Mouse (Mus musculus) spleen, postnatal 36 days (tissue): Measurements from ENCODE around the gene Cox6b1.
A peak's percentile ranks its signal among the peaks of the same experiment; 100 is the strongest.

Experiments used
- DNase-seq, 2 experiments: peaks; one replicate each; pipeline ENCODE4 v3.0.0; 2022; ENCODE audit warnings: low spot score in 2 of 2, mixed read lengths in 1 of 2

Gene Cox6b1

GRCm38 (mm10) chr7:30625530-30626384, at the start of gene Cox6b1:
Cox6b1 (minus strand) TSS chr7:30626151.
- DNase-seq, result peak; percentile 84 to 86

GRCm38 (mm10) chr7:30671480-30671879, 45.5 kb upstream of the Cox6b1 start, which contains the start of gene Pmis2:
Pmis2 (minus strand) TSS chr7:30671605.
- no peak for DNase-seq

GRCm38 (mm10) chr7:30669229-30669628, 43.3 kb upstream of the Cox6b1 start:
- DNase-seq, result peak in 1 of 2 experiments; percentile 18

GRCm38 (mm10) chr7:30665321-30665720, 39.4 kb upstream of the Cox6b1 start:
- no peak for DNase-seq

- peak; percentile 87 to 91 for DNase-seq
Measured at GRCm38 (mm10) chr7:30664529-30665200, 38.7 kb upstream of the Cox6b1 start, which contains the start of gene Haus5. Haus5 (minus strand) TSS chr7:30664994.

- DNase-seq, result peak; percentile 99
Measured at GRCm38 (mm10) chr7:30649591-30650540, 23.9 kb upstream of the Cox6b1 start, which contains the start of gene Rbm42. Rbm42 (minus strand) TSS chr7:30650317.

GRCm38 (mm10) chr7:30639083-30639482, 13.1 kb upstream of the Cox6b1 start:
- no peak for DNase-seq

- DNase-seq, result no peak
Measured at GRCm38 (mm10) chr7:30636395-30636794, 10.4 kb upstream of the Cox6b1 start.

- DNase-seq, result no peak
Measured at GRCm38 (mm10) chr7:30635752-30636151, 9.8 kb upstream of the Cox6b1 start, which contains the start of gene Etv2. Etv2 (minus strand) TSS chr7:30635852.

GRCm38 (mm10) chr7:30634621-30635020, 8.7 kb upstream of the Cox6b1 start:
- peak; percentile 34 to 37 for DNase-seq

- DNase-seq, result no peak
Measured at GRCm38 (mm10) chr7:30633762-30634412, 7.9 kb upstream of the Cox6b1 start.

GRCm38 (mm10) chr7:30629013-30629412, 3.1 kb upstream of the Cox6b1 start:
- no peak for DNase-seq

- no peak for DNase-seq
Measured at GRCm38 (mm10) chr7:30626647-30627046, 696 bp upstream of the Cox6b1 start.

- DNase-seq, result no peak
Measured at GRCm38 (mm10) chr7:30619202-30619601, 6.7 kb downstream of the Cox6b1 start.

GRCm38 (mm10) chr7:30618658-30619057, 7.3 kb downstream of the Cox6b1 start:
- DNase-seq, result no peak

- no peak for DNase-seq
Measured at GRCm38 (mm10) chr7:30615049-30615760, 10.7 kb downstream of the Cox6b1 start.

- no peak for DNase-seq
Measured at GRCm38 (mm10) chr7:30614454-30614853, 11.5 kb downstream of the Cox6b1 start.

- DNase-seq, result peak; percentile 21 to 43
Measured at GRCm38 (mm10) chr7:30613529-30614112, 12.3 kb downstream of the Cox6b1 start.

- DNase-seq, result no peak
Measured at GRCm38 (mm10) chr7:30612654-30613402, 13.1 kb downstream of the Cox6b1 start, which contains the start of gene Upk1a. Upk1a (minus strand) TSS chr7:30612847.
